Mouse (Mus musculus) spleen, adult 12 weeks (tissue): ENCODE data around the gene Ssbp2.

Source experiments
- DNase-seq: peaks from one replicate; pipeline ENCODE4 v3.0.0; 2022; ENCODE audit warnings: low spot score

Gene Ssbp2

DNA sequence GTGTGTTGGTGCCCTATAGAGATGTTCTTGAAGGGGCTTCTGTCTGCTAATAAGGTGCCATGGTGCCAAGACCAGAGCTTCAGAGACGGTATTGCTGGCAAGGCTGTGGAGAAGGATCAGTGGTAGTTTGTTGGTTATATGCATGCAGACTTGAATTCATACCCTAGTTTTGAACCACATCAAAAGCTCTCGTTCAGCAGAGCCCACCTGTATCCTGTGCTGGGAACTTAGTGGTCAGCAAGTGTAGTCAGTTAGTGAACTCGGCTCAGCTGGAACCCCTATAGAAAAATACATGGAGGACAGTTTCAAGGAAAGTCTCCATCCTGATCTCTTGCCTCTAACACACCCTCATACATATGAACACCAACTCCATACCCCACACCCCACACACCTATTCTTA lies 69.7 kb downstream of the Ssbp2 start:
- no peak for DNase-seq

GRCm38 (mm10) chr13:91536711-91537110 lies 76.6 kb downstream of the Ssbp2 start:
- no peak for DNase-seq

DNA sequence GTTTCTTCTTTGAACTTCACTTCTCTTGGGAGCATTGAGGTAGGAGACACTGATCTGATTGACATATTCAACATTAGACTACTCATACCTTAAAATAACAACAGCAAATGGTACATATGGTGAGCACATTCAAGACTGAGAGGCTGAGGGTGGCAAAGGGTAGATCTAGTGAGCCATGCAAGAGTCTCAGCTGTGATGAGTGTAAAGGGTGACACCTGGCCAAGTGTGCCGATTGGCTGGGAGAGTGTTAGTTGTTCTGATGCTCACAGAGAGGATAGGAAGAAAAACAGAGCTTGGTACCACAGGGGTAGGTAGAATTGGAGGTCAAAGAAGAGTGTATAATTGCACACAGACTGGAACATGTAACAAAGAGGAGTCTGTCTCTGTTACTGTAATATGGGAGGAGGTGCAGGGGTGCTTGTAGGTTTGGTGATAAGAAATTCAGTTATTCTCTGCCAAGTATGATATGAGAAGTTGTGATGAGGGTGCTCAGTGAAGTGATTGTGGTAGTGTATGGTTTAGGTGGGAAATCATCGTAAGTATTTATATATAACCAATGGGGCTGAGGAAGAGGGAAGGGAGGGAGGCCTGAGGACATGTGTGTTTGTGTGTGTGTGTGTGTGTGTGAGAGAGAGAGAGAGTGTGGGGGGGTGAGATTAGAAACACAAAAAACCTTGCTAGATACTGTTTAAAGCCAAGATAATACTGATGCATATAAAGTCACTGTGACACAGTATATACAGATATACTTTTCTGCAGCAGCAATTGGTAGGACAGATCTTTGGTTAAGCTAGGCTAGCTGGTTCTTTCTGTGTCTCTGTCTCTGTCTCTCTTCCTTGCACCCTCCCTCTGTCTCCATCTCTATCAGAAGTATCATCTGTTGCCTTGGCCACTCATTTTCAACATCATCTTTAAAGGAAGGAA lies 80.3 kb downstream of the Ssbp2 start:
- no peak for DNase-seq

DNA sequence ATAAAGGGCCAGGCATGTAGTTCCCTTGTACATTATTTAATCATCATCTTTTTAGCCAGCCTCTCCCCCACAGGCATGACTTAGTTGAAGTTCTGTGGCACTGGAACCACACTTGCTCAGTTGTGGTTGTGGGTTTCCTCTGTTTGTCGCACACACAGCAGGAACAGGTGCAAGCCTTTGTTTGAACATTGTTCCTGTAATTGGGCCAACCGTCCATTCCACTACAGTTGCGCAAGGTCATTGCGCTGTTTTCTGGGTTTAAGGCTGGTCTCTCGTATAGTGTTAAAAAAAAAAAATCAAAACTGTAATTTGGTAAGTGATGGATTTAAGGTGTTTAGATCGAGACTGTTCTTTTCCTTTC lies 81.0 kb downstream of the Ssbp2 start:
- no peak for DNase-seq

DNA sequence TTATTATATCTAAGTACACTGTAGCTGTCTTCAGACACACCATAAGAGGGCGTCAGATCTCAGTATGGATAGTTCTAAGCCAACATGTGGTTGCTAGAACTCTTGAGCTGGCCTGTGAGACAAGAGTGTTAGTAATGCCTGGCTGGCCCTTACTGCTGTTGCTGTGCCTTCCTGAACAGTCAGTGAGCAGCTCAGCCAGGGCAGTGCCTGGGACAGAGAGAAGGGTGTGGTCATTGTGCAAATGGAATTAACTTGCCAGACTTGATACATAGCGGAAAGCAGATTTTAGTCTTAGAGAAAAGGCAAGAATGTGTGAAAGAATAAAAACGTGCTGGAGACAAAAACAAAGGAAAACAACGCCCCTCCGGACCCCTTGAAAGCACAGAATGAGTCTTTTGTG lies 83.5 kb downstream of the Ssbp2 start:
- DNase-seq: no peak

GRCm38 (mm10) chr13:91564047-91564446 lies 104.0 kb downstream of the Ssbp2 start:
- DNase-seq: no peak

GRCm38 (mm10) chr13:91564755-91565154 lies 104.7 kb downstream of the Ssbp2 start:
- DNase-seq: no peak

- no peak for DNase-seq
Measured at GRCm38 (mm10) chr13:91581504-91581903, 121.4 kb downstream of the Ssbp2 start.

- DNase-seq: no peak
Measured at GRCm38 (mm10) chr13:91582212-91582611, 122.1 kb downstream of the Ssbp2 start.

GRCm38 (mm10) chr13:91586368-91586767 lies 126.3 kb downstream of the Ssbp2 start:
- DNase-seq: no peak

DNA sequence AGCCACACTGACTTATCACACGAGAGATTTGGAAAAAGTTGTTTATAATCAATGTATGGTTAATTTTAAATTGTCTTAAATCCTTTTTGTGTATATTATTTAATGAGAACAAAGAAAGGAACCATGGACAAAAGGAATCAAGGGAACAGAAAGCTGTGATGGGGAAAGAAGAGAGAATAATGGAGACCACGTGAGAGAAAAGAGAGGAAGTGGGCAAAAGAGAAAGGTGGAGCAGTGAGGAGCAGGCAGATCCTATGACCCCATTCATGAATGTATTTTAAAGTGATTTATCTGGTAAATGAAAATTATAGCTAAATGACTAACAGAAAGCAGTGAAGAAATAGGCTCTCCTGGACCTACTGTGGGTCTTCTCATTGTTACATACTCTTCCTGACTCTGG lies 128.4 kb downstream of the Ssbp2 start:
- no peak for DNase-seq

DNA sequence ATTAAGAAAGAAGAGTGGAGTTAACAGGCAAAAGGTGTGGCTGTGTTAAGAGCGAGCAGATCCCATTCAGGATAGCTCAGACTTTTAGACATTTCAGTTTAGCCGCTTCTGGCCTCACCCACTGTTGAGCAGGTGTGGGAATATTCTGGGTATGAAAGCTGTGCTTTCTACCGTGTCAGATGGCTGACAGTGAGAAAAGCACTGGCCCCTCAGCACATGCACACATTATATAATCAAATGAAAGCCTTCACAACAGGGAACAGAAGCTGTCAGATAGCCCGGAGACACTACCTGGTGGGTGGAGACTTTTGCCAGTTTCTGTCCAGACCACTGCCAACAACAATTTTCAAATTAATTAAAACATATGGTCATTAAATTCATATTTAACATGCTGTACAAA lies 131.8 kb downstream of the Ssbp2 start:
- no peak for DNase-seq

- DNase-seq: no peak
Measured at GRCm38 (mm10) chr13:91595284-91595683, 135.2 kb downstream of the Ssbp2 start.

GRCm38 (mm10) chr13:91599594-91599993 lies 139.5 kb downstream of the Ssbp2 start:
- DNase-seq: no peak

GRCm38 (mm10) chr13:91605043-91605840 lies 145.2 kb downstream of the Ssbp2 start:
- no peak for DNase-seq

- no peak for DNase-seq
Measured at GRCm38 (mm10) chr13:91610601-91611000, 150.5 kb downstream of the Ssbp2 start.

- DNase-seq: no peak
Measured at GRCm38 (mm10) chr13:91611909-91612308, 151.8 kb downstream of the Ssbp2 start.

GRCm38 (mm10) chr13:91612578-91612977 lies 152.5 kb downstream of the Ssbp2 start:
- no peak for DNase-seq

- DNase-seq: no peak
Measured at GRCm38 (mm10) chr13:91616050-91616449, 156.0 kb downstream of the Ssbp2 start.

DNA sequence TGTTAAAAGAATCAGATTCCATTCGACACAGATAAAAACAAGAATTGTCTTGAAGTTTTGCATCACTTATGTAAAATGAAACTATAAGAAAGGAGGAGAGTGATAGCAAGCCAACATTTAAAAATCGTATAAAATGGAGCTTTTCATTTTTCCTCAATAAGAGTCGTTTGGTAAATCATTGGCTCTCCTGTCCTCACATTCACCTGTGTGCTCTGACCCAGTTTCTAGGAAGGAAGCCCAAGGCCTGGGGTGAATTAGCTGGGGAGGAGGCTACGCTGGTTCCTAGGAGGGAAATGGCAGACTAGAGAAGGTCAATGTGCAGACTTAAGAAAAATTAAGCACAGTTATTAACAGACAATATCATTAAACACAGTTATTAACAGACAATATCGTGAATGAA lies 156.8 kb downstream of the Ssbp2 start:
- DNase-seq: no peak

- DNase-seq: no peak
Measured at GRCm38 (mm10) chr13:91619431-91619830, 159.3 kb downstream of the Ssbp2 start.

DNA sequence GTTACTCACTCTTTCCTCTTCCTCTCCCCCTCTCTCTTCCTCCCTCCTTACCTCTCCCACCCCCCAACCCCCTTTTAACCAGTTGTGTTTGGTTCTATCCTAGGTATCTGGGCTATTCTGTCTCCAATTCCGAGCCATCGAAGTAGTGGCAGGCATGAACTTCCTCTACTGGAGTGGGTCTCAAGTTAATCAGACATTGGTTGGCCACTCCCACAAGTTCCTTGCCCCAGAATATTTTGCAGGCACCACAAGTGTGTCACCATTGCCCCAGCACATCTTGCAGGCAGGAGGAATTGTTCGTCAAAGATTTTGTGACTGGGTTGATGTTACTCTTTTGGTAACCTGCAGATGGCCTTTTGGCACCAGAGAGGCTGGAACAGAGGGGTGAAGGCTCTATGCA lies 160.5 kb downstream of the Ssbp2 start:
- DNase-seq: no peak

- DNase-seq: no peak
Measured at GRCm38 (mm10) chr13:91631291-91631799, 171.3 kb downstream of the Ssbp2 start.
